Mouse (Mus musculus) embryonic fibroblast, embryonic 13.5 days (primary cell): Measurements from ENCODE around the gene Parm1. TPM values are rescaled to one million over a fixed set of nuclear protein-coding genes. Genes with fewer than 3 reads are reported as not detected.

Experiments used
- H3K27ac ChIP-seq: 2 replicates; pipeline ENCODE4 v1.5.1; 2012; ENCODE audit warnings: low read length, control low read depth, inconsistent platforms; ENCODE audit not compliant: insufficient read depth
- H3K4me1 ChIP-seq: 2 replicates; pipeline ENCODE4 v1.6.1; 2011; ENCODE audit warnings: low read length; ENCODE audit not compliant: control insufficient read depth, insufficient read depth
- H3K4me3 ChIP-seq: 2 replicates; pipeline ENCODE4 v1.5.1; 2011; ENCODE audit warnings: mild to moderate bottlenecking, control low read depth, low read length; ENCODE audit not compliant: insufficient read depth
- CTCF ChIP-seq: IDR thresholded peaks from 2 replicates; pipeline ENCODE4 v1.5.1; 2011; ENCODE audit warnings: mild to moderate bottlenecking, control low read depth, low read length, moderate library complexity, borderline replicate concordance; ENCODE audit not compliant: insufficient read depth
- POLR2A ChIP-seq: IDR thresholded peaks from 2 replicates; pipeline ENCODE4 v1.6.1; 2011; ENCODE audit warnings: low read depth, mild to moderate bottlenecking, control low read depth, low read length, moderate library complexity
- polyA plus RNA-seq: library from polyadenylated mRNA; stranded (reverse); fragments of >200 nt; gene quantifications from 2 replicates; pipeline ENCODE4 v1.2.4, GENCODE M21; 2011; ENCODE audit warnings: low read depth; ENCODE audit not compliant: missing spikeins, insufficient read length

The Parm1 gene
- polyA plus RNA-seq, 1 experiment, result 7.1 TPM

- TF ChIP-seq POLR2A (no peak), CTCF (no peak)
- H3K4me3 ChIP-seq, result no peak overlapping the region
- H3K4me1 ChIP-seq, result no peaks in the 10 kb centered on the region; the same call in 1 of the 2 replicates
- no peak overlapping the region for H3K27ac ChIP-seq
Measured at GRCm38 (mm10) chr5:91607234-91607633, 89.8 kb downstream of the Parm1 start.

- no peaks in the 10 kb centered on the region; the same call in 1 of the 2 replicates for H3K4me1 ChIP-seq
- no peak for TF ChIP-seq CTCF
- no peak for TF ChIP-seq POLR2A
- H3K4me3 ChIP-seq, result no peak overlapping the region
- no peak overlapping the region for H3K27ac ChIP-seq
Measured at GRCm38 (mm10) chr5:91607841-91608240, 90.4 kb downstream of the Parm1 start.

GRCm38 (mm10) chr5:91609041-91609440 is 91.6 kb downstream of the Parm1 start:
- H3K27ac ChIP-seq, result no peak overlapping the region

GRCm38 (mm10) chr5:91609511-91610300 is 92.3 kb downstream of the Parm1 start:
- no peak for TF ChIP-seq CTCF
- TF ChIP-seq POLR2A, result no peak
- no peaks in the 10 kb centered on the region for H3K4me1 ChIP-seq
- no peak overlapping the region for H3K27ac ChIP-seq

More at GRCm38 (mm10) chr5:91609041-91609440, 91.6 kb downstream of the Parm1 start:
- no peaks in the 10 kb centered on the region for H3K4me1 ChIP-seq
- TF ChIP-seq POLR2A, result no peak
- TF ChIP-seq CTCF, result no peak
- no peak overlapping the region for H3K4me3 ChIP-seq

GRCm38 (mm10) chr5:91610499-91610898 is 93.1 kb downstream of the Parm1 start:
- TF ChIP-seq CTCF (no peak), POLR2A (no peak)
- H3K4me1 ChIP-seq, result no peaks in the 10 kb centered on the region

More at GRCm38 (mm10) chr5:91609511-91610300, 92.3 kb downstream of the Parm1 start:
- no peak overlapping the region for H3K4me3 ChIP-seq

GRCm38 (mm10) chr5:91611589-91611988 is 94.2 kb downstream of the Parm1 start:
- no peak for TF ChIP-seq POLR2A
- TF ChIP-seq CTCF, result no peak
- no peak overlapping the region for H3K27ac ChIP-seq
- no peak overlapping the region for H3K4me3 ChIP-seq
- 0 out of 2 replicates have a peak, but pooled peaks cover 3% of the 10 kb centered on the region for H3K4me1 ChIP-seq

More at GRCm38 (mm10) chr5:91610499-91610898, 93.1 kb downstream of the Parm1 start:
- H3K4me3 ChIP-seq, result no peak overlapping the region
- no peak overlapping the region for H3K27ac ChIP-seq

DNA sequence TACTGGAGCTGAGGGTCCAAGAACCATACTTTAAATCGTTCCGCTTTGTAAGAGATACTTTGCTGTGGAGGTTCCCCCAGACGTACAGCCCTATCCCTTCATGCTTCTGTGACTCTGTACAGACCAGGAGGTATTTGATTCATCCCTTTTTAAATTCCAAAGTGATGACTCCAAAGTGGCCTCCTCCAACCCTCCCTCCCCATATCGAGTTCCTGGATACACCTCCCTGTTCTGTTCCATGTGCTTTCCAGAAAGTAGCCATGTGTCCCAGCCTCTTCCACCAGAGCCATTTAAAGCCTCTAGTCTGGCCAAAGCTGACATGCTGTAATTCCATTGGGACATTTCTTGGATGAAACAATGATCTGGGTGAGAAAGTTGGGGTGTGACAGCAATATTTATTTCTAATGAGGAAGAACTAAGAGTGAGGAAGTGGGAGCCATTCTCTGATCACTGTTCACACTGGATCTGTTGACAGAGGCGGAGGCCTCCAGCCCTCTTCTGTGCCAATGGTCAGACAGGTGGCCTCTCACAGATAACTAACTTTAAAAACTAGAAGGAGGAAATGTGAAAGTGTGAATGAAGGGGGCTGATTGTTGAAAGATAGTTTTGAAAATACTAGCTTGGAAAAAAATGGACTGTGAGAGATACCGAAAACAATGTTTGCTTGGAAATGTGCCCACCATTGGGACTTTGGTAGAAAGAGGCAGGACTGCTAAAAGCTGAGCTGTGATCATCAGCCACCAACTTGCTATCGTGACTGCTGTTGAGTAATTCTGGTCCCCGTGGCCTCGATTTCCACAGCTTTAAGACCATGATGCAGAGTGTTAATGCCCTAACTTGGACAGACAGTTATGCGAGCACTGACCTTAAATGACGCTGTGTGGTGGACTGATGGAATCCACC is 100.2 kb downstream of the Parm1 start:
- Histone ChIP-seq H3K27ac (peak overlapping the region; percentile 47), H3K4me1 (peaks cover 17% of the 10 kb centered on the region), H3K4me3 (no peak overlapping the region)
- TF ChIP-seq POLR2A (no peak), CTCF (no peak)

- peaks cover 17% of the 10 kb centered on the region for H3K4me1 ChIP-seq
- H3K27ac ChIP-seq, result no peak overlapping the region
- TF ChIP-seq POLR2A (no peak), CTCF (no peak)
- no peak overlapping the region for H3K4me3 ChIP-seq
Measured at GRCm38 (mm10) chr5:91618661-91619173, 101.3 kb downstream of the Parm1 start.

GRCm38 (mm10) chr5:91621197-91621596 is 103.8 kb downstream of the Parm1 start:
- Histone ChIP-seq H3K27ac (no peak overlapping the region), H3K4me3 (no peak overlapping the region), H3K4me1 (peaks cover 17% of the 10 kb centered on the region)
- TF ChIP-seq CTCF (no peak), POLR2A (no peak)

- no peaks in the 10 kb centered on the region for H3K4me1 ChIP-seq
- no peak overlapping the region for H3K4me3 ChIP-seq
- TF ChIP-seq POLR2A, result no peak
- TF ChIP-seq CTCF, result no peak
- H3K27ac ChIP-seq, result no peak overlapping the region
Measured at GRCm38 (mm10) chr5:91626823-91627222, 109.4 kb downstream of the Parm1 start.
